Comparison of ENCODE assay signal across 8 mouse cellular contexts in genomic region chr4:29117926-29118325, GRCm38 (mm10).
DNase-seq lines count a peak whose midpoint lies in the region; ATAC-seq and TF ChIP-seq lines count a peak whose summit lies in the region.

No protein-coding gene starts in this region.

- no peak for TF ChIP-seq POLR2A in thymus, adult 2 months (IDR thresholded peaks at IDR 0.05; ENCODE audit: control insufficient read depth, extremely low read depth, insufficient read depth, low read length, poor library complexity)

- DNase-seq in embryonic facial prominence, embryonic 14.5 days (ENCODE audit: low spot score) = peak; percentile 89
- no peak for DNase-seq in embryonic facial prominence, embryonic 10.5 days (ENCODE audit: low spot score)
- DNase-seq in cerebellum, adult 8-10 months = peak; percentile 6
- DNase-seq in heart, adult 8-10 months (ENCODE audit: low spot score) = peak; percentile 40
- DNase-seq in layer of hippocampus, postnatal 14 days (ENCODE audit: low spot score in 2 of 2) = peak; percentile 62 to 85
- no peak for DNase-seq in MN1 (ENCODE audit: low spot score)
- no peak for DNase-seq in thymus, adult 2 months

- WGBS in embryonic facial prominence, embryonic 14.5 days = 34% methylated on average over 9 of the region's 9 CpGs
- WGBS in embryonic facial prominence, embryonic 10.5 days = 78% methylated on average over 9 of the region's 9 CpGs
- 45% methylated on average over 9 of the region's 9 CpGs for WGBS in neural tube, embryonic 14.5 days
- 81% methylated on average over 9 of the region's 9 CpGs for WGBS in thymus, adult 2 months

- H3K27ac ChIP-seq in embryonic facial prominence, embryonic 14.5 days (replicated peaks; ENCODE audit: low read depth, low read length) = no peak overlapping the region; the same call in 1 of the 2 replicates
- H3K27ac ChIP-seq in embryonic facial prominence, embryonic 10.5 days (replicated peaks) = no peak overlapping the region
- no peak overlapping the region for H3K27ac ChIP-seq in neural tube, embryonic 14.5 days (ENCODE audit: low read depth, low read length)
- H3K27ac ChIP-seq in thymus, adult 2 months (ENCODE audit: control insufficient read depth, insufficient read depth, low read length) = no peak overlapping the region

- peaks cover 16% of the 10 kb centered on the region for H3K4me1 ChIP-seq in embryonic facial prominence, embryonic 14.5 days (ENCODE audit: control insufficient read depth, insufficient read depth, low read length)
- peaks cover 6% of the 10 kb centered on the region; the same call in 1 of the 2 replicates for H3K4me1 ChIP-seq in embryonic facial prominence, embryonic 10.5 days
- no peaks in the 10 kb centered on the region for H3K4me1 ChIP-seq in neural tube, embryonic 14.5 days (ENCODE audit: control insufficient read depth, insufficient read depth, low read length)
- H3K4me1 ChIP-seq in thymus, adult 2 months (replicated peaks; ENCODE audit: control insufficient read depth, insufficient read depth, low read length) = no peaks in the 10 kb centered on the region

- H3K36me3 ChIP-seq in embryonic facial prominence, embryonic 14.5 days (ENCODE audit: control insufficient read depth, insufficient read depth, low read length) = no peaks in the 10 kb centered on the region
- no peaks in the 10 kb centered on the region for H3K36me3 ChIP-seq in embryonic facial prominence, embryonic 10.5 days (replicated peaks)
- H3K36me3 ChIP-seq in neural tube, embryonic 14.5 days (ENCODE audit: control insufficient read depth, insufficient read depth, low read length) = no peaks in the 10 kb centered on the region
- H3K36me3 ChIP-seq in thymus, adult 2 months (ENCODE audit: control insufficient read depth, insufficient read depth, low read length) = no peaks in the 10 kb centered on the region

- ATAC-seq in embryonic facial prominence, embryonic 14.5 days (ENCODE audit: low read depth) = peak; percentile 78; the same call in 1 of the 2 replicates
- peak; percentile 66; the same call in 1 of the 2 replicates for ATAC-seq in neural tube, embryonic 14.5 days (ENCODE audit: low read depth)

- no peaks in the 10 kb centered on the region for H3K27me3 ChIP-seq in embryonic facial prominence, embryonic 14.5 days (replicated peaks; ENCODE audit: control insufficient read depth, insufficient read depth, low read length)
- H3K27me3 ChIP-seq in embryonic facial prominence, embryonic 10.5 days (replicated peaks; ENCODE audit: low read depth, poor library complexity, severe bottlenecking) = no peaks in the 10 kb centered on the region
- H3K27me3 ChIP-seq in neural tube, embryonic 14.5 days (ENCODE audit: control insufficient read depth, insufficient read depth, low read length) = no peaks in the 10 kb centered on the region
- H3K27me3 ChIP-seq in thymus, adult 2 months (ENCODE audit: control insufficient read depth, insufficient read depth, low read length) = no peaks in the 10 kb centered on the region

- H3K9me3 ChIP-seq in embryonic facial prominence, embryonic 14.5 days (ENCODE audit: control insufficient read depth, low read length) = no peaks in the 10 kb centered on the region
- no peaks in the 10 kb centered on the region for H3K9me3 ChIP-seq in embryonic facial prominence, embryonic 10.5 days
- no peaks in the 10 kb centered on the region for H3K9me3 ChIP-seq in neural tube, embryonic 14.5 days (ENCODE audit: control insufficient read depth, low read length)

- no peak overlapping the region for H3K4me3 ChIP-seq in embryonic facial prominence, embryonic 14.5 days (ENCODE audit: low read depth, low read length)
- H3K4me3 ChIP-seq in embryonic facial prominence, embryonic 10.5 days = no peak overlapping the region
- H3K4me3 ChIP-seq in neural tube, embryonic 14.5 days (ENCODE audit: low read depth, low read length) = no peak overlapping the region
- no peak overlapping the region for H3K4me3 ChIP-seq in thymus, adult 2 months (ENCODE audit: control insufficient read depth, insufficient read depth, low read length)

- TF ChIP-seq CTCF in thymus, adult 2 months (IDR thresholded peaks at IDR 0.05; ENCODE audit: borderline replicate concordance, control insufficient read depth, extremely low read depth, insufficient read depth, low read length, poor library complexity) = no peak

- H3K4me2 ChIP-seq in embryonic facial prominence, embryonic 14.5 days (ENCODE audit: low read depth, low read length) = 0 out of 2 replicates have a peak overlapping the region, but pooled peaks have one; percentile 10
- H3K4me2 ChIP-seq in neural tube, embryonic 14.5 days (ENCODE audit: low read depth, low read length) = no peak overlapping the region

- no peak overlapping the region for H3K9ac ChIP-seq in embryonic facial prominence, embryonic 14.5 days (ENCODE audit: low read depth, low read length)
- no peak overlapping the region for H3K9ac ChIP-seq in neural tube, embryonic 14.5 days (replicated peaks; ENCODE audit: low read depth, low read length)

Comparison
In these comparisons a context has a peak if more than half of its experiments do, and no peak if none do; other contexts are left out.
1. DNase-seq: peak in embryonic facial prominence, embryonic 14.5 days (single experiment), cerebellum, adult 8-10 months (single experiment), heart, adult 8-10 months (single experiment) and layer of hippocampus, postnatal 14 days (2 of 2); none in embryonic facial prominence, embryonic 10.5 days (single experiment), MN1 (single experiment) and thymus, adult 2 months (single experiment).